Mouse (Mus musculus) G1E (cell line): ENCODE measurements around the gene Dennd1a.

ENCODE experiments used
- CTCF ChIP-seq: IDR thresholded peaks from 2 replicates; pipeline ENCODE4 v1.5.1; 2012; ENCODE audit warnings: low read depth, low read length, inconsistent platforms, mixed read lengths
- GATA1 ChIP-seq: IDR thresholded peaks from 2 replicates; pipeline ENCODE4 v1.6.1; 2012; ENCODE audit warnings: borderline replicate concordance, low read length, inconsistent platforms, mixed read lengths
- TAL1 ChIP-seq: conservative IDR thresholded peaks from 2 replicates; pipeline ENCODE4 v1.6.1; 2012; ENCODE audit warnings: low read depth, low read length, inconsistent platforms, mixed read lengths

GRCm38 (mm10) chr2:37776016-37776415, 511.2 kb downstream of the Dennd1a start, which contains the start of gene Crb2:
- TF ChIP-seq CTCF, result no peak
- TF ChIP-seq GATA1, result no peak
- TF ChIP-seq TAL1, result no peak
